Mouse (Mus musculus) erythroblast, embryonic 14.5 days (primary cell): Measurements from ENCODE around the gene Gnai2. TPM values are rescaled to one million over a fixed set of nuclear protein-coding genes. Genes with fewer than 3 reads are reported as not detected.
"Not testable (repeated sequence)": the region's sequence is repeated elsewhere in the genome, so short reads cannot be mapped to it uniquely, and the experiment has no call there.

Experiments used
- H3K27me3 ChIP-seq: 2 replicates; pipeline ENCODE4 v1.6.1; 2012; ENCODE audit warnings: inconsistent platforms; ENCODE audit not compliant: control insufficient read depth
- H3K36me3 ChIP-seq: 2 replicates; pipeline ENCODE4 v1.6.1; 2012; ENCODE audit warnings: mild to moderate bottlenecking, inconsistent platforms; ENCODE audit not compliant: control insufficient read depth
- H3K4me1 ChIP-seq: 2 replicates; pipeline ENCODE4 v1.6.1; 2012; ENCODE audit warnings: inconsistent platforms; ENCODE audit not compliant: control insufficient read depth
- H3K4me3 ChIP-seq: replicated peaks from 2 replicates; pipeline ENCODE3; 2012; ENCODE audit warnings: moderate library complexity, mild to moderate bottlenecking, inconsistent platforms
- H3K9me3 ChIP-seq: 2 replicates; pipeline ENCODE4 v1.6.1; 2012; ENCODE audit warnings: low read length, inconsistent platforms, mixed read lengths; ENCODE audit not compliant: control insufficient read depth
- GATA1 ChIP-seq: IDR thresholded peaks from 2 replicates; pipeline ENCODE4 v1.6.1; 2012; ENCODE audit warnings: low read length, inconsistent platforms, mixed read lengths
- TAL1 ChIP-seq: IDR thresholded peaks from 3 replicates; pipeline ENCODE4 v1.6.1; 2012; ENCODE audit warnings: low read length, inconsistent platforms, mixed read lengths
- polyA plus RNA-seq: library from polyadenylated mRNA; stranded (reverse); fragments of >175 nt; gene quantifications from 2 replicates; pipeline ENCODE4 v1.2.3, GENCODE M21; 2012

The Gnai2 gene
- polyA plus RNA-seq, result 75.1 and 87.2 TPM in 2 replicates

DNA sequence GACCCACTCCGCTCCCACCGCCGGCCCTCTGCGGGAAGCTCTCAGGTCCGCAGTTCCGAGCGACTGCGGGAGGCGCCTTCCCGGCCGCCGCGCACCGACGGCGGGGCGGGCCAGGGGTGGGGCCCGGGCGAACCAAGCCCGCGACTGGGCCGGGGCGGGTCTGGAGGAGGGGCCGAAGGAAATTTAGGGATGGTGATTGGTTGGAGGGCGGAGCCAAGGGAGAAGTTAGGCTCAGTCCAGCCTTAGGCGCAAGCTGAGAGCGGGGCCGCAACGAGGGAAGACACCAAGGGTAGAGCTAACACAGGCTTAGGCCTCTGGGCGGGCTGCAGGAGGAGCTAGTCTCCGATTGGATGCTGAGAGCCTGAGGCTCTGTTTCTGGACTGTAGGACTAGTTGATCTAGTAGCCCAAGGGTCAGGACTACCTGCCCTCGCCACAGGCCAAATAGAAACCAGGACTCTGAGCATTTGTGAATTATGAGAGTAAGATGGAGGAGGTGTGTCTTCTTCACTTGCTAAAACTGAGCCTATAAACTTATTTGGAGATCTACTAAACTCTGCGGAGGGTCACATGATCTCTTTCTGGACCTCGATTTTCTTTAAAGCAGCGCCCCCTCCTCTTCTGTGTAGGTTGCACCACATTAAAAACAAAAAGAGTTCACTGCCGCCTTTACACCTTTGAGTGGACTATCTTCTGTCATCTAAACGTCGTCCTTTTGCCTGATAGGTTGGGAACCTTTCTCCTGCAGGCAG is at the start of gene Gnai2:
Gene Gnai2, minus strand, starts transcription at position 89 of the 750 bp plus-strand sequence.
- H3K9me3 ChIP-seq, result no peaks in the 10 kb centered on the region
- no peak for TF ChIP-seq TAL1
- no peak for TF ChIP-seq GATA1
- peaks cover 67% of the 10 kb centered on the region for H3K4me1 ChIP-seq

GRCm38 (mm10) chr9:107682405-107682804 is 47.2 kb upstream of the Gnai2 start:
- H3K27me3 ChIP-seq, result peaks cover 20% of the 10 kb centered on the region
- no peak overlapping the region for H3K4me3 ChIP-seq
- no peaks in the 10 kb centered on the region for H3K36me3 ChIP-seq
- TF ChIP-seq GATA1, result no peak
- TF ChIP-seq TAL1, result no peak
- H3K9me3 ChIP-seq, result no peaks in the 10 kb centered on the region
- H3K4me1 ChIP-seq, result no peaks in the 10 kb centered on the region; the same call in 1 of the 2 replicates

More for the DNA sequence above, at the start of gene Gnai2:
- no peaks in the 10 kb centered on the region for H3K27me3 ChIP-seq
- peak within 1 kb of the TSS; percentile 96 for H3K4me3 ChIP-seq
- H3K36me3 ChIP-seq, result peaks cover 23% of the 10 kb centered on the region

DNA sequence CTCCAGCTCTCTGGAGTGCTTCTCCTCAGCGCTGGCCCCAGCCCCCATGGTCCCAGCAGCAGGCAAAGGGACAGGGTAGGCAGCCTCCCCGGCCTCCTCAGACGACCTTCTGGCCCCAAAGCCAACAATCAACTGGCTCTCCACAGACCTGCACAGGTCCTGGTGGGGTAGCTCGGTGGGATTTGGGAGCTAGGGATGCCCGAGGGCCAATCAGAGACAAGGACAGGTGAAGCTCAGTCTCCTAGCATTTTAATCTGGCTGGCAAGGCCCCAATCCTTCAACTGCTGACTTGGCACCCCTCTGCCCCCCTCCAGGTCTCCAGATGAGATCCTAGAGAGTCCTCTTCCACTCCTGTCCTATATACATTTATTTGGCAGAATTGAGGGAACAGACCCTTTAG is 44.3 kb upstream of the Gnai2 start, which contains the start of gene Gnat1:
Gene Gnat1, minus strand, starts transcription at position 212 of the 400 bp plus-strand sequence.
- no peaks in the 10 kb centered on the region for H3K36me3 ChIP-seq
- no peaks in the 10 kb centered on the region for H3K9me3 ChIP-seq
- peaks cover 46% of the 10 kb centered on the region for H3K27me3 ChIP-seq
- H3K4me1 ChIP-seq, result peaks cover 15% of the 10 kb centered on the region
- no peak within 1 kb of the TSS for H3K4me3 ChIP-seq
- TF ChIP-seq GATA1 (no peak), TAL1 (no peak)

DNA sequence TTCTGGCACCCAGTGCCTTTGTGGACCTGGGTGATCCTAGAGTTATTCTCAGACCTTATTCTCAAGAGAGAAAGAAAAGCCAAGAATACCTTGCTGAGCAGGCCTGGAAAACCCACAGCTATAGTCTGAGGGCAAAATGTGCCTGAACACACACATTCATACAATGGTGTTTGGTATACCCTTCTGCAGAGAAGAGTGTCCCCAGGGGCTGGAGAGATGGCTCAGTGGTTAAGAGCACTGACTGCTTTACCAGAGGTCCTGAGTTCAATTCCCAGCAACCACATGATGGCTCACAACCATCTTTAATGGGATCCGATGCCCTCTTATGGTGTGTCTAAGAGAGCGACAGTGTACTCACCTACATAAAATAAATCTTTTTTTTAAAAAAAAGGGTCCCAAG is 43.7 kb upstream of the Gnai2 start:
- no peaks in the 10 kb centered on the region for H3K9me3 ChIP-seq
- no peak overlapping the region for H3K4me3 ChIP-seq
- H3K4me1 ChIP-seq, result peaks cover 15% of the 10 kb centered on the region
- peaks cover 52% of the 10 kb centered on the region for H3K27me3 ChIP-seq
- H3K36me3 ChIP-seq, result no peaks in the 10 kb centered on the region
- no peak for TF ChIP-seq GATA1
- no peak for TF ChIP-seq TAL1

- H3K36me3 ChIP-seq, H3K4me3 ChIP-seq, H3K9me3 ChIP-seq: not testable (repeated sequence)
- Histone ChIP-seq H3K27me3 (peaks cover 54% of the 10 kb centered on the region), H3K4me1 (peaks cover 15% of the 10 kb centered on the region)
These were observed 42.8 kb upstream of the Gnai2 start for GRCm38 (mm10) chr9:107677819-107678526.

GRCm38 (mm10) chr9:107677091-107677784 is 42.1 kb upstream of the Gnai2 start:
- Histone ChIP-seq H3K4me3 (no peak overlapping the region), H3K36me3 (no peaks in the 10 kb centered on the region), H3K4me1 (peaks cover 15% of the 10 kb centered on the region), H3K27me3 (peaks cover 54% of the 10 kb centered on the region), H3K9me3 (no peaks in the 10 kb centered on the region)
- no peak for TF ChIP-seq GATA1
- TF ChIP-seq TAL1, result no peak

DNA sequence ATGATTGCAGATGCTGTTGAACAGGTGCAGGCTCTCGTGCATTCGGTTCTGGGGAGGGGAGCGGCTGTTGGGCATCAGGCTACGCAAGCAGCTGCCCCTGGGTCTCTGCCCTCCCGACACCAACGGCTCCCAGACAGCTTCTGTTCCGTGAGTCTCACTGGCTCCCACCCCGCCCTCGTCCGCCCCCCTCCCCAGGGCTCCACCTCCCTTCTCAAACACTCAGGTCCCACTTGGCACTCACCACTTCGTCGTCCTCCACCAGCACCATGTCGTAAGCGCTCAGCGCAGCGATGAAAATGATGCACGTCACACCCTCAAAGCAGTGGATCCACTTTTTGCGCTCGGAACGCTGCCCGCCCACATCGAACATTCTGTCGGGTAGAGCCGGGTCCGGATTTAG is 41.1 kb upstream of the Gnai2 start:
- H3K4me3 ChIP-seq, result no peak overlapping the region
- TF ChIP-seq GATA1, result no peak
- no peak for TF ChIP-seq TAL1
- peaks cover 56% of the 10 kb centered on the region for H3K27me3 ChIP-seq

DNA sequence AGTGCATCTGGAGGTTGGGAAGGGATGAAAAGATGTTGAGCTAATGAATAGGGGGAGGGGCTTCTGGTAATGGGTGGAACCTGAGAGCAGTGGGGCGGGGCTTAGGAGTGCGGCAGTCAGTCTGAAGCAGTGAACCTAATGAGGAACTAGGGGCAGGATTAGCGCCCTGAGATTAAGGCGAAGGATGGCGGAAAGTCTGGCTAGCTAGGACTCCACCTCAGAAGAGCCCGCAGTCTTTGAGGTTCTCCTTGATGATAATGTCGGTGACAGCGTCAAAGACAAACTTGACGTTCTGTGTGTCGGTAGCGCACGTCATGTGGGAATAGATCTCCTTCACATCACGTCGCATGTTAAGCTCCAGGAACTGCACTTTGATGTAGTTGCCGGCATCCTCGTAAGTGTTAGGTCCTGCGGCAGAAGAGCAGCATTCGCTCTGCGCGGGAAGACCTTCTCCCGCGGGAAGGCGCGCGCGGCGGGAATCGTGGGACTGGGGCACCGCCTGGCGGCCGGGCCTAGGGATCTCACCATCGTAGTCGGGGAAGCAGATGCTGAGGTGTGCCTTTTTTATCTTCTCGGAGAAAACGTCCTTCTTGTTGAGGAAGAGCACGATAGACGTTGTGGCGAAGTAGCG is 40.6 kb upstream of the Gnai2 start:
- Histone ChIP-seq H3K36me3 (no peaks in the 10 kb centered on the region), H3K4me3 (peak overlapping the region; percentile 5), H3K9me3 (no peaks in the 10 kb centered on the region), H3K4me1 (peaks cover 15% of the 10 kb centered on the region), H3K27me3 (peaks cover 56% of the 10 kb centered on the region)
- TF ChIP-seq TAL1 (no peak), GATA1 (no peak)

More for the DNA sequence above, 41.1 kb upstream of the Gnai2 start:
- Histone ChIP-seq H3K9me3 (no peaks in the 10 kb centered on the region), H3K36me3 (no peaks in the 10 kb centered on the region), H3K4me1 (peaks cover 15% of the 10 kb centered on the region)
